Mouse (Mus musculus): Measurements from ENCODE around the gene Hpse2.
"Not testable (repeated sequence)": the region's sequence is repeated elsewhere in the genome, so short reads cannot be mapped to it uniquely, and the experiment has no call there.

GRCm38 (mm10) chr19:43281336-43281735, 106.8 kb downstream of the Hpse2 start:
- TF ChIP-seq HCFC1 (IDR thresholded peaks at IDR 0.05; ENCODE audit: borderline replicate concordance, insufficient read depth, low read length); CHD2 (IDR thresholded peaks at IDR 0.05; ENCODE audit: low read depth, low read length): not testable (repeated sequence)
